In genomic region chr13:72937246-72937645, GRCm38 (mm10) we compare ENCODE assay signal across 14 mouse cellular contexts.
"Had no signal": no experiment of that assay in that cellular context is flagged by ENCODE, and none has a peak within 500 bp of the region (broad histone marks: within the 10 kb centered on the region; RNA-seq: fewer than 3 reads in every experiment).

No protein-coding gene starts in this region.

- H3K4me2 ChIP-seq: liver, embryonic 12.5 days; lung, embryonic 14.5 days; midbrain, embryonic 11.5 days; midbrain, embryonic 15.5 days had no signal

- H3K4me1 ChIP-seq: liver, embryonic 12.5 days; megakaryocyte, embryonic 14.5 days; midbrain, embryonic 15.5 days had no signal

- H3K27ac ChIP-seq: kidney, postnatal 0 days; limb, embryonic 10.5 days; liver, embryonic 12.5 days; macrophage; midbrain, embryonic 15.5 days; stomach, postnatal 0 days had no signal

- H3K27me3 ChIP-seq: liver, embryonic 12.5 days; megakaryocyte, embryonic 14.5 days; midbrain, embryonic 15.5 days had no signal

- H3K9ac ChIP-seq: liver, embryonic 12.5 days; lung, embryonic 14.5 days; midbrain, embryonic 15.5 days had no signal

- ATAC-seq: liver, embryonic 12.5 days; midbrain, embryonic 15.5 days had no signal

- H3K36me3 ChIP-seq: limb, embryonic 10.5 days; liver, embryonic 12.5 days; midbrain, embryonic 15.5 days had no signal

- DNase-seq: kidney, postnatal 36 days; layer of hippocampus, adult 9-11 months; lung, embryonic 14.5 days; lung, postnatal 10 days; right cerebral cortex, postnatal 25 days; thymus, postnatal 4 days had no signal

- H3K9me3 ChIP-seq: limb, embryonic 10.5 days; liver, embryonic 12.5 days; midbrain, embryonic 15.5 days had no signal

- H3K4me3 ChIP-seq: limb, embryonic 10.5 days; liver, embryonic 12.5 days; megakaryocyte, embryonic 14.5 days; midbrain, embryonic 15.5 days had no signal
